Mouse (Mus musculus) thymus, postnatal 25 days (tissue): ENCODE data around the gene Nrxn2.

Experiments
- DNase-seq: peaks from one replicate; pipeline ENCODE4 v3.0.0; 2022

Gene Nrxn2

GRCm38 (mm10) chr19:6416894-6417761, 1.4 kb upstream of the Nrxn2 start:
- no peak for DNase-seq

- no peak for DNase-seq
Measured at GRCm38 (mm10) chr19:6418984-6419692, 607 bp downstream of the Nrxn2 start.

- no peak for DNase-seq
Measured at GRCm38 (mm10) chr19:6419805-6420310, 1.3 kb downstream of the Nrxn2 start.

- no peak for DNase-seq
Measured at GRCm38 (mm10) chr19:6420481-6421210, 2.1 kb downstream of the Nrxn2 start.

- no peak for DNase-seq
Measured at GRCm38 (mm10) chr19:6421211-6421590, 2.7 kb downstream of the Nrxn2 start.

GRCm38 (mm10) chr19:6422014-6422413, 3.5 kb downstream of the Nrxn2 start:
- no peak for DNase-seq

GRCm38 (mm10) chr19:6423241-6423640, 4.7 kb downstream of the Nrxn2 start:
- DNase-seq = no peak

GRCm38 (mm10) chr19:6424137-6424881, 5.8 kb downstream of the Nrxn2 start:
- no peak for DNase-seq

GRCm38 (mm10) chr19:6425595-6425994, 7.1 kb downstream of the Nrxn2 start:
- DNase-seq = no peak

- DNase-seq = peak; percentile 33
Measured at GRCm38 (mm10) chr19:6426703-6427500, 8.4 kb downstream of the Nrxn2 start.

- no peak for DNase-seq
Measured at GRCm38 (mm10) chr19:6427653-6428434, 9.3 kb downstream of the Nrxn2 start.

- peak; percentile 68 for DNase-seq
Measured at GRCm38 (mm10) chr19:6428501-6429200, 10.1 kb downstream of the Nrxn2 start.

- no peak for DNase-seq
Measured at GRCm38 (mm10) chr19:6443016-6443415, 24.5 kb downstream of the Nrxn2 start.

- no peak for DNase-seq
Measured at GRCm38 (mm10) chr19:6445761-6446423, 27.4 kb downstream of the Nrxn2 start.

GRCm38 (mm10) chr19:6446736-6447437, 28.4 kb downstream of the Nrxn2 start:
- DNase-seq = no peak

- DNase-seq = no peak
Measured at GRCm38 (mm10) chr19:6448752-6449151, 30.2 kb downstream of the Nrxn2 start.

- DNase-seq = no peak
Measured at GRCm38 (mm10) chr19:6449841-6450240, 31.3 kb downstream of the Nrxn2 start.

GRCm38 (mm10) chr19:6452030-6452494, 33.5 kb downstream of the Nrxn2 start:
- DNase-seq = peak; percentile 70
